Mouse (Mus musculus): ENCODE results near the gene Crispld2.

DNA sequence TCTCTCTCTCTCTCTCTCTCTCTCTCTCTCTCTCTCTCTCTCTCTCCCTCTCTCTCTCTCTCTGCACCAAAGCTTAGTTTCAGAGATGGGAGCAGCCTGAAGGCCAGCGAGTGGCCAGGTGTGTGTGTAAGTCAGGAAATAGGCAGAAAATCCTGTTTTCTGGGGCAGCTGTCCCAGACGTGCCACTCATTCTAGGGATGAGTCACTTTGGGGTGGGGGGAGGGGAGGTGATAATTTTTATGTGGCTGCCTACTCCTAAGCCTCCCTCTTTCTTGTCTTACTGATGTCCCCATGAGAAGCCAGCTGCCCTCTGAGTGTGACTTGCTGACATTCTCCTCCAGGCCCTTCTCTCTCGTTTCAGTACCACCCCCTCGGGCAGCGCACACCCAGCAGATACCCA is 6.1 kb upstream of the Crispld2 start:
- TF ChIP-seq CTCF (IDR thresholded peaks at IDR 0.05; ENCODE audit: extremely low read depth, insufficient read length, insufficient replicate concordance, low read depth, low read length) (no peak), POLR2A (IDR thresholded peaks at IDR 0.05; ENCODE audit: low read depth, low read length) (no peak)
